In genomic region chr12:118085291-118085690, GRCm38 (mm10) we compare ENCODE assay signal across 11 mouse cellular contexts.
"Had no signal": no experiment of that assay in that cellular context is flagged by ENCODE, and none has a peak within 500 bp of the region (broad histone marks: within the 10 kb centered on the region; RNA-seq: fewer than 3 reads in every experiment).

No protein-coding gene starts in this region.

- DNase-seq: kidney, postnatal 25 days; layer of hippocampus, adult 9-11 months; liver; liver, postnatal 0 days; lung, embryonic 14.5 days; right cerebral cortex, adult 18-20 months; right cerebral cortex, postnatal 14 days; right cerebral cortex, postnatal 4 days; thymus, postnatal 25 days had no signal

- ATAC-seq: liver, postnatal 0 days; lung, postnatal 0 days; midbrain, embryonic 15.5 days had no signal
